Mouse (Mus musculus) brain, adult 2 months (tissue): Measurements from ENCODE around the gene Csrp3.

Experiments
- DNase-seq: peaks from one replicate; pipeline ENCODE4 v3.0.0; 2011; ENCODE audit warnings: low read depth, low spot score

The Csrp3 gene

GRCm38 (mm10) chr7:48829177-48829910 is 18.5 kb downstream of the Csrp3 start:
- no peak for DNase-seq

DNA sequence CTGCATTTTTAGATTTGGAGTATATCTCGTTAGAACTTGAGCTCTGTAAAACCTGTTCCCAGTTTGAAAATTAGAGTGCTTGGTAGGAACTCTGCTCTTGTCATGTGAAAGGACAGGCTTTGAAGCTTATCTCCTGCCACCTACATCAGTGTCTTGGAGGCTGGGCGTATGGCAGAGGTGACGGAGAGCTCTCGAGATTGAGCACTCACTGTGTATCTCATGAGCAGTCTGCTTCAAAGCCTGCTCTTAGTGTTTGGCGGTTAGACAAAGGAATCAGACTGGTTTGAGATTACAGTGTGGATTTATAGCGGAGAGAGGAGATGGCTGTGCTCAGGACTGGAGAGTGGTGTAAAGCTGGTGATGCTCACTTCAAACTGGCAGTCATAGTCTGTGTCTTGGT is 22.7 kb downstream of the Csrp3 start:
- DNase-seq, result no peak

DNA sequence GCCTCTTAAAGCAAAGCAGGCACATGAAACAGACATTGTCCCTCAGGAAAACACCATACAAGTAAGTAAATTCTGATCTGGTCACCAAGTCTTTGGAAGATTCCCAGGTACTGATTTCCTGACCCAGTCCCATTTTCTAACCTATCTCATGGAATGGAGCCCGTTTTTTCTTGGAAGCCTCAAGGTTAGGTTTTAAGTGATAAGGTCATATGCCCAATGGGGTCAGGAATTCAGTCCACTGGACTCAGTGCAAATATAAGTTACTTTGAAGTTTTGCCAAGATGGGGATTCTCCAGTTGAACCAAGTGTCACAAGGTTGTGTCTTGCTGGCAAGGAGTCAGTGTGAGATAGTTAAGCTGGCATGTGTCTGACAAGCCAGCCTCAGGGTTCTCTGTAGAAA is 23.2 kb downstream of the Csrp3 start:
- no peak for DNase-seq

GRCm38 (mm10) chr7:48823621-48824020 is 24.2 kb downstream of the Csrp3 start:
- no peak for DNase-seq

DNA sequence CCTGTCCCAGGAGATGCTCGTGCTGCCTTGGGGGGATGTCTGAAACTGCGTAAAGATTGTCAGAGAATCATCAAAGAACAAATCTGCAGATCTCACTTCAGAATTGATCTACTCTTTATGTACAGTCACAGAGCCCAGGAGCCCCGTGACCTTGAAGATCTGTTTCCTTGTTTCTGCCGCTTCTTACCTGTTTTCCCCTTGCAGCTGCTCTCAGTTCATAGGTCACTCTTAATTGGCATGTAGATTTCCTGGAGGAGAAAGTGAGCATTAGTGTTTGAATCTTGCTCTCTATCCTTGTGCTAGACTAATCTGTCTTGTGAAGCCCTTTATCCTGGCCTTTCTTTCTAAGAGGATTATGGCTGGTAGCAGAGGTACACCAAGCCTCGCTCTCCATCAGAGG is 26.2 kb downstream of the Csrp3 start:
- no peak for DNase-seq

- no peak for DNase-seq
Observed at GRCm38 (mm10) chr7:48813594-48813993, 34.2 kb downstream of the Csrp3 start.

DNA sequence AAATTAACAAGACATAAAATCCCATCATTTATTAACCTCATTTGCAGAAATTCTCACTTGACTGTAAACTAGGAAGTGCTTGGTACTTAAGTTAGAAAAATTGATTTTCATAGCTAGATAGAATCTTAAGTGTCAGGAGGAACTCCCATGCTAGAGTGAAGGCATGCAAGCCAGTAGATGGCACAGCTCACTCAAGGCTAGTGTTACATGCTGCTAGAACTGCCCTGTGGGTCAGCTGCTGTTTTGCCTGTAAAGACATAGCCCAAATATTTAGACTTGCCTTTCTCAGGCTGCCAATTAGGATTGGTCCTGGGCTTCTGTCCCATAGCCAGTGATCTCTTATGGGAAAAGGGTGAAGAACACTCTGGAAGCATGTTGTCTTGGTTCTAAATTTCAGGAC is 35.5 kb downstream of the Csrp3 start:
- no peak for DNase-seq

GRCm38 (mm10) chr7:48810652-48811051 is 37.2 kb downstream of the Csrp3 start:
- no peak for DNase-seq

GRCm38 (mm10) chr7:48806587-48806986 is 41.2 kb downstream of the Csrp3 start:
- DNase-seq, result peak; percentile 14

- DNase-seq, result peak; percentile 46
Observed at GRCm38 (mm10) chr7:48803381-48803780, 44.5 kb downstream of the Csrp3 start.

DNA sequence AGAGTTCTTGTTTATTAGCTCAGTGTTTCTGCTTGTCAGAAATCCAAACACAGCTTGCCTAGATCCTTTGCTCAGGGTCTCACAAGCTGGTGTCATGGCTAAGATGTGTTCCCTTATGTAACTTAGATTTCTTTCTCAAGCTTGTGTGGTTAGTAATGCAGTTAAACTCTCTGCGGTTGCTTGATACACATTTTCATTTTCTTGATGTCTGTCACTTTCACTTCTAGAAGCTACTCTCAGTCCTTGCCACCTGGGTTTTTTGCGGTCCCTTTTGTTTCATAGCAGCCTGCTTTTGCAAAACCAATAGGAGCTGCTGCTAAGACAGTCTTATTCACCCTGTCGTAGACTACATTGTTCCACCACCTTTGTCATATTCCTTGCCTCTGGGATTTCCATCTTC is 52.7 kb downstream of the Csrp3 start:
- DNase-seq, result no peak

DNA sequence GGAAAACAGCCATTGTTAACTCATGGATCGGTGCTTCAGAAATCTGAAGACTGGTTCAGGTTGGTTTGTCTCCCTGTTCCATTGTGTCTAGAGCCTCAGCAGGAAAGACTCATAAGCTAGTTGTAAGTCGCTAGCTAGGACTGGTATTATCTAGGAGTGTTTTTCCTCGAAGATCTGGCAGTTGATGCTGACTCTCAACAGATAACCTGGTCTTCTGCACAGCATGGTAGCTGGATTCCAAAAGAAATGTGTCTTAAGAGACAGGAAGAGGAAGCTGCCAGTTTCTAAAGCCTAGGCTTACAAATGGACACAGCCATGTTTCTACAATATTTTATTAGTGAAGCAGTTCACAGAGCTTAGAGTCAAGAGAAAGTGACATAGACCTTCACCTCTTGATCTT is 56.4 kb downstream of the Csrp3 start:
- DNase-seq, result no peak

GRCm38 (mm10) chr7:48790117-48790516 is 57.7 kb downstream of the Csrp3 start:
- no peak for DNase-seq

GRCm38 (mm10) chr7:48788851-48789572 is 58.8 kb downstream of the Csrp3 start, which contains the start of gene Zdhhc13:
Gene Zdhhc13 (plus strand): TSS chr7:48789003.
- DNase-seq, result peak; percentile 98

DNA sequence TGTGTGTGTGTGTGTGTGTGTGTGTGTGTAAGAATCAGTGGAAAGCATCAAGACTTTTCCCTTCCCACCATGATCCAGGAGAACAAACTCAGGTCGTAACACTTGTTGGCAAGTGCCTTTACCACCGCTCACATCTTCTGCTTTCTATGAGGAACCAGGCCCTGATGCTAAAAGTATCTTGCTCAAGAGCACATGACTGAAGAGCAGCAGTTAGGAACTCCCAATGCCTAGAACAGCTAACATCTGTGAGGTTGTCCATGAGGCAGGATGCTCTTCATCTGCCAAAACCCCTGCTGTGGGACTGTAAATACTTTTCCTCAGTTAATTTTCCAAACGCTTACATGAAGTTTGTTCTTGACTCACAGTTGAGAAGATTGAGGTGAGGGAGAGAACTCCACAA is 59.5 kb downstream of the Csrp3 start:
- DNase-seq, result peak; percentile 51

DNA sequence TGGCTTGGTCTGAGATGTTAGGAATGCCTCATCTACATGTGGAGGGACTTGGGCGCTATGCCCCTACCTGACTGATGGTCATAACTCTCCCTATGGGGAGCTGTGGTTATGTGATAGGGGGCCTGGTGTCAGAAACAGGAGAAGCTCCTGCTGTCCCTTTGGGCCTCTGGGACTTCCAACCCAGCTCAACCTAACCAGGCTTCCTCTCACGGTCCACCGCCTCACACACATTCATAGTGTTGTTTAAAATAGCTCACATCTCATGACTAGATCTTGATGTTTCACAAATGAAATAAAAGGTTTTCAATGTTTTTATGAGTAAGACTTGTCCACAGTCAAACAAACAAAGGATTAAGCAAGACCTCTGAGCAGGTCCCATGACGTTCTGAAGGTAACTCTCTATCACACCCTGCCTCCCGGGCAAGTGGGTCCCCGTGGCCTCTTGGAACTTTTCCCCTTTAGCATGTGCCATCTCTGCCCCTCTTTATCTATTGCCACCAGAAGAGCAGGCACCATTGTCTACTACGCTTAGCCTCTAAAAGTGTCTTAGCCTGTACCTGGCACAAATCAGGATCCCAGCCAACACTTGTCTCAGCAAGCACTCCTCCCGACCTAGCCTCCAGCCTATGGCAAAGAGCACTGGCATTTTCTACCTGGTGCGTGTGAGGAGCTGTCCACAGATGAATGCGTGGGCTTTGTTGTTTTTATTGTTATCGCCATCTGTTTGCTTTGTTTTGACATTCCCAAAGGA is 62.9 kb downstream of the Csrp3 start:
- peak; percentile 73 for DNase-seq

- no peak for DNase-seq
Observed at GRCm38 (mm10) chr7:48782432-48782831, 65.4 kb downstream of the Csrp3 start.
